Mouse (Mus musculus): Measurements from ENCODE around the gene Cox14.

- TF ChIP-seq CTCF (IDR thresholded peaks at IDR 0.05; ENCODE audit: borderline replicate concordance, control insufficient read depth, extremely low read depth, insufficient read depth, low read length, poor library complexity) (no peak), POLR2A (IDR thresholded peaks at IDR 0.05; ENCODE audit: control insufficient read depth, extremely low read depth, insufficient read depth, low read length, poor library complexity) (no peak)
These were observed 2.3 kb upstream of the Cox14 start for GRCm38 (mm10) chr15:99723120-99723514.

Data from thymus, adult 2 months (tissue).